Mouse (Mus musculus) lung, postnatal 0 days (tissue): ENCODE results near the gene Elmsan1. TPM values are rescaled to one million over a fixed set of nuclear protein-coding genes. Genes with fewer than 3 reads are reported as not detected.

Experiments used
- ATAC-seq: fragments of 200-750 bp; cut with Nextera tagmentation; 2 replicates; pipeline ENCODE4 v1.8.0; 2017; ENCODE audit warnings: moderate library complexity
- DNase-seq: peaks from one replicate; pipeline ENCODE4 v3.0.0-alpha.2; 2016; ENCODE audit warnings: low spot score
- H3K27ac ChIP-seq: fragments of 300-500 bp; sonication (generic); 2 replicates; pipeline ENCODE4 v1.5.1; 2014; ENCODE audit warnings: antibody characterized with exemption, mild to moderate bottlenecking, low read length, mixed read lengths
- H3K27me3 ChIP-seq: fragments of 300-500 bp; sonication (generic); replicated peaks from 2 replicates; pipeline ENCODE4 v1.6.1; 2014; ENCODE audit warnings: low read length, mixed read lengths; ENCODE audit not compliant: insufficient read depth
- H3K36me3 ChIP-seq: fragments of 300-500 bp; sonication (generic); 2 replicates; pipeline ENCODE4 v1.6.1; 2014; ENCODE audit warnings: low read length, mixed read lengths; ENCODE audit not compliant: insufficient read depth
- H3K4me1 ChIP-seq: fragments of 300-500 bp; sonication (generic); 2 replicates; pipeline ENCODE4 v1.6.1; 2014; ENCODE audit warnings: antibody characterized with exemption, low read depth, low read length, mixed read lengths; ENCODE audit not compliant: insufficient read depth
- H3K4me2 ChIP-seq: fragments of 300-500 bp; sonication (generic); replicated peaks from 2 replicates; pipeline ENCODE4 v1.6.1; 2014; ENCODE audit warnings: low read depth, mild to moderate bottlenecking, low read length, moderate library complexity, mixed read lengths
- H3K4me3 ChIP-seq: fragments of 300-500 bp; sonication (generic); 2 replicates; pipeline ENCODE4 v1.5.1; 2014; ENCODE audit warnings: low read depth, low read length
- H3K9ac ChIP-seq: fragments of 300-500 bp; sonication (generic); replicated peaks from 2 replicates; pipeline ENCODE4 v1.6.1; 2014; ENCODE audit warnings: low read depth, mild to moderate bottlenecking
- H3K9me3 ChIP-seq: fragments of 300-500 bp; sonication (generic); 2 replicates; pipeline ENCODE4 v1.6.1; 2016; ENCODE audit warnings: low read length, mixed read lengths
- CTCF ChIP-seq: IDR thresholded peaks from 2 replicates; pipeline ENCODE4 v1.5.1; 2016; ENCODE audit warnings: antibody characterized with exemption, mild to moderate bottlenecking
- EP300 ChIP-seq: IDR thresholded peaks from 2 replicates; pipeline ENCODE4 v1.6.1; 2016; ENCODE audit warnings: antibody characterized with exemption, mild to moderate bottlenecking, control low read depth
- WGBS: fragments of 180-500 bp; shearing (Covaris S2); extraction: QIAGEN DNeasy Blood & Tissue Kit; methylation state at CpG from one replicate; pipeline ENCODE4 v1.1.7; 2014; 5-methylcytosine and 5-hydroxymethylcytosine counted together
- polyA plus RNA-seq: library from polyadenylated mRNA; unstranded; fragments of >200 nt; fragmentation: Nextera tagmentation; extraction: Ambion mirVana; gene quantifications from 2 replicates; pipeline ENCODE4 v1.2.1, GENCODE M21; 2015

The Elmsan1 gene
- polyA plus RNA-seq, 1 experiment from 2014 or later: 6.7 TPM

DNA sequence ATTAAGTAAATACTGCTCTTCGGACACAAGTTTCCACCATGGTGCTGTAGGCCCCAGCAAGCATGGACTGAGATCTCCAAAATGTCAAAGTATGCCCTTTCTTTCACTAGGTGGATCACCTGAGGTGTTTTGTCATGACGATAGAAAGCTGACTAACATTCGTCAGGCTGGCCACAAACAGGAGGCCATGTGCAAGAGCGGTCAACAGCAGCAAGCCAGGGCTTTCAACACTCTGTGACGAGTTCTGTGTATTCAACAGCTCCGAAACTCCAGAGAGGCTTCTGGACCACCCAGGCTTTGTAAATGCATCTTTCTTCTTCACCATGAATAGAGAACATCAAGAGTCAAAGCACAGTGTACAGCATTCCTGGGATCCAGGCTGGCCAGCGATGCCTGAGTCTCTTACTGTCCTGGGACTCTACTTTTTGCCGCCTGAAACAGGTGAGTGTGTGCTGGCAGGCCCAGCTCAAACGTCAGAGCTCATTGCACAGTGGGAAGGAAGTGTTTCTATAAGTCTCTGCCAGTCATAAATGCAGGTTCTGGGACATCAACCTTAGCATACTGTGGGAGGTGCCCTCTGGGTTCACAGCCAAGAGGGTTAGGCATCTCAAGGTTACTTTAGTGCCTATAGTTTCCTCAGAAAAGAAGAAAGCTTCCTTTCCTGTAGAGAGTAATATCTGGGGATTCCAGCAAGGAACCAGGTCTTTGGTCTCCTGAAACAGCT is 7.6 kb upstream of the Elmsan1 start:
- no peak overlapping the region for H3K4me3 ChIP-seq
- no peaks in the 10 kb centered on the region for H3K4me1 ChIP-seq
- H3K36me3 ChIP-seq: no peaks in the 10 kb centered on the region
- TF ChIP-seq EP300 (no peak), CTCF (no peak)
- ATAC-seq (no peak), DNase-seq (no peak)
- no peak overlapping the region for H3K9ac ChIP-seq
- no peak overlapping the region for H3K4me2 ChIP-seq
- 78% methylated on average over 9 of the region's 9 CpGs for WGBS
- no peak overlapping the region for H3K27ac ChIP-seq
- no peaks in the 10 kb centered on the region for H3K9me3 ChIP-seq
- H3K27me3 ChIP-seq: no peaks in the 10 kb centered on the region

GRCm38 (mm10) chr12:84222405-84222961 is 3.8 kb upstream of the Elmsan1 start:
- H3K4me3 ChIP-seq: peak overlapping the region; percentile 31; the same call in 1 of the 2 replicates
- H3K4me2 ChIP-seq: peak overlapping the region; percentile 47; the same call in 1 of the 2 replicates
- TF ChIP-seq CTCF (no peak), EP300 (no peak)
- no peak overlapping the region for H3K9ac ChIP-seq
- peaks cover 4% of the 10 kb centered on the region; the same call in 1 of the 2 replicates for H3K4me1 ChIP-seq
- no peaks in the 10 kb centered on the region for H3K36me3 ChIP-seq
- 3% methylated on average over 17 of the region's 17 CpGs for WGBS
- no peak overlapping the region for H3K27ac ChIP-seq
- no peaks in the 10 kb centered on the region for H3K27me3 ChIP-seq
- no peaks in the 10 kb centered on the region for H3K9me3 ChIP-seq
- ATAC-seq (peak; percentile 16), DNase-seq (peak; percentile 82)

DNA sequence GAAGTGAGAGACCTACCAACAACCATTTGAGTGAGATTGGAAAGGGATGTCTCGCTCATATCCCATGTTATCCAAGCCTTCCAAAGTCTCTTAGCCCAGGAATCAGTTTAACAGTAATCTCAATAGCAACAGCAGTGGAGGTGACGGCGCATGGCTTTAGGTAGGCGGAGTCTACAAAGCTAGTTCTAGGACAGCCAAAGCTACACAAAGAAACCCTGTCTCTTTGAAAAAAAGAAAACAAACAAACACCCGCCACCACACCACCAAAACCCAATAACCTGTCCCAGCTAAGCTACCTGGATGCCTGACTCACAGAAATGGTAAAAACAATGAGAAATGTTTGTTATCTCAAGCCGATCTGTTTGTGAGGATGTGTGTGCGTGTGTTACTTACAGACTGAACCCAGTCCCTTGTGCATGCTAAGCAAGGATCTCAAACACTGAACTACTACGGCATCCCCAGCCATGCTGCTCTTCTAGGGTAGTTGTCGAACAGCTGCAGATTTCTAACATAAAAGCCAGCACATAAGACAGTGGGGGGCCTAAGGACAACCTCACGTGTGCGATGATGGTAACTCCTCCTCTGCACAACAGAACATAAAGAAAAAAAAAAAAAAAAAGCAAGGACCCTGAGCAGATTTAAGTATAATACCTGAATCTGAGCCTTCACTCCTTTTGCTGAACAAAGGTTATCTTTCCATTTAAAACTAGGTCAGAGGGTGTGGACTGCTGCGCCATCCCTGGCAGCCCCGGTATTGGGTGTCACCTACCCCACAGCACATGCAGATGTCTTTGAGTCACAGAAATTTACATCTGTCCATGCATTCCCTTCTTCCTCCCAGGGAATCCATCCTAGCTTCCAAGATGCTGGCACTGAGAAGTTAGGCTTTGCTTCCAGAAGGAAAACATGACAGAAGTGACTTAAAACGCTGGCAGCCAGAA is 2.5 kb upstream of the Elmsan1 start:
- ATAC-seq (no peak), DNase-seq (no peak)
- Histone ChIP-seq H3K27me3 (no peaks in the 10 kb centered on the region), H3K9ac (no peak overlapping the region), H3K4me3 (no peak overlapping the region), H3K27ac (no peak overlapping the region), H3K36me3 (no peaks in the 10 kb centered on the region), H3K9me3 (no peaks in the 10 kb centered on the region), H3K4me1 (peaks cover 9% of the 10 kb centered on the region), H3K4me2 (no peak overlapping the region)
- no peak for TF ChIP-seq CTCF
- TF ChIP-seq EP300: no peak
- 87% methylated on average over 14 of the region's 14 CpGs for WGBS

DNA sequence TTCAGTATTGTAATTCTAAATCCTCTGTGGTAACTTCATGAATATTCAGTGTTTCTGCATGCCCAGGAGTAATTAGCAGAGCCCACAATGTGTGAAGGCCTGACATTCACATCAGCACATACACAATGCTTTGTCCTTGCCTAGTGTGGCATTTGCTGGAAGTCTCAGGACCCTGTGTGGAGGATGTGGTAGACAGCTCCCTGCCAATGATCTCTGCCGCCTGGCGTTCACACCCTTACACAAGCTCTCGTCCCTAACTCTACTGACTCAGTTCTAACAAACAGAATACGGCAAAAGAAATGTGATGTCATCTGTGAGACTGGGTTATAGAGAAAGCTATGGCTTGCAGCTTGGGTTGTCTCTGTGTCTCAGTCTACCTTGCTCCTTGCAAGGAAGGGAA is 1.8 kb upstream of the Elmsan1 start:
- TF ChIP-seq CTCF (no peak), EP300 (no peak)
- H3K9ac ChIP-seq: no peak overlapping the region
- DNase-seq (no peak), ATAC-seq (no peak)
- H3K27me3 ChIP-seq: no peaks in the 10 kb centered on the region
- H3K4me3 ChIP-seq: no peak overlapping the region
- H3K4me1 ChIP-seq: peaks cover 15% of the 10 kb centered on the region
- no peaks in the 10 kb centered on the region for H3K36me3 ChIP-seq
- H3K9me3 ChIP-seq: no peaks in the 10 kb centered on the region
- H3K4me2 ChIP-seq: no peak overlapping the region
- 82% methylated on average over 4 of the region's 4 CpGs for WGBS
- H3K27ac ChIP-seq: no peak overlapping the region

- peak; percentile 26 for ATAC-seq
- Histone ChIP-seq H3K27me3 (no peaks in the 10 kb centered on the region), H3K4me2 (peak overlapping the region; percentile 83), H3K4me1 (peaks cover 23% of the 10 kb centered on the region), H3K4me3 (peak overlapping the region; percentile 93), H3K9me3 (no peaks in the 10 kb centered on the region), H3K36me3 (no peaks in the 10 kb centered on the region), H3K27ac (peak overlapping the region; percentile 99), H3K9ac (peak overlapping the region; percentile 92)
- peak; percentile 72 for DNase-seq
- TF ChIP-seq EP300 (peak; percentile 89), CTCF (no peak)
- WGBS: 4% methylated on average over 14 of the region's 14 CpGs
These were observed 460 bp upstream of the Elmsan1 start for GRCm38 (mm10) chr12:84219121-84219561.
